Mouse (Mus musculus): ENCODE measurements around the gene Cep250.

DNA sequence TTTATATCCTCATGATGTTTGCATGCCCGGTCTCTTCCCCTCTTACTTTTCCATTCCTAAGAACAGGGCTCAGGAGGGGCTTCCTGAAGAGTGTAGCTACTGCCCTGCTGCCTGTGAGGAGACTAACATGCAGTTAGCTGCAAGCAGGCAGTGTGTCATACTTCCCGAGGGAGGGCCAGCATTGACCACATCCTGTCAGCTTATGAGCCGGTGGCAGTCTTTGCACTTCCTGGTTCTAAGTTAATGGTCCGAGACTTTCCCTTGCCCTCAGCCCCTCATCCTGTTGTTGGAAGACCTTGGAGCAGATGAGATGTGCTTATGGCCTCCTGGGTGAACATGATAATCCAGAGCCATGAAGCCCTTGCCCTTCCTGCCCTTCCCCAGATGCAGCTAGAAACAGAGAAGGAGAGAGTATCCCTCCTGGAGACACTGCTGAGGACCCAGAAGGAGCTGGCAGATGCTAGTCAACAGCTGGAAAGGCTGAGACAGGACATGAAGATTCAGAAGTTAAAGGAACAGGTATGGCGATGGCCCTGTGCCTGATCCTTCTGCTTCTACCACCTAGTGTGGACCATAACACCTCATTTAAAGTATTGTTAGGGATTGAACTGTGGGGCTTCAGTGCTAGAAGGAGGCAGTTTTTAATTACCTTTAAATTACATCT is 23.2 kb downstream of the Cep250 start:
- no peak for TF ChIP-seq CTCF (IDR thresholded peaks at IDR 0.05; ENCODE audit: insufficient read depth, low read length)
- 0 out of 2 replicates have a peak, but pooled peaks have one; percentile 34 for TF ChIP-seq POLR2A (IDR thresholded peaks at IDR 0.05; ENCODE audit: borderline replicate concordance, extremely low read depth, low read depth, low read length)
